Comparison of ENCODE assay signal across 14 mouse cellular contexts in the genomic region with DNA sequence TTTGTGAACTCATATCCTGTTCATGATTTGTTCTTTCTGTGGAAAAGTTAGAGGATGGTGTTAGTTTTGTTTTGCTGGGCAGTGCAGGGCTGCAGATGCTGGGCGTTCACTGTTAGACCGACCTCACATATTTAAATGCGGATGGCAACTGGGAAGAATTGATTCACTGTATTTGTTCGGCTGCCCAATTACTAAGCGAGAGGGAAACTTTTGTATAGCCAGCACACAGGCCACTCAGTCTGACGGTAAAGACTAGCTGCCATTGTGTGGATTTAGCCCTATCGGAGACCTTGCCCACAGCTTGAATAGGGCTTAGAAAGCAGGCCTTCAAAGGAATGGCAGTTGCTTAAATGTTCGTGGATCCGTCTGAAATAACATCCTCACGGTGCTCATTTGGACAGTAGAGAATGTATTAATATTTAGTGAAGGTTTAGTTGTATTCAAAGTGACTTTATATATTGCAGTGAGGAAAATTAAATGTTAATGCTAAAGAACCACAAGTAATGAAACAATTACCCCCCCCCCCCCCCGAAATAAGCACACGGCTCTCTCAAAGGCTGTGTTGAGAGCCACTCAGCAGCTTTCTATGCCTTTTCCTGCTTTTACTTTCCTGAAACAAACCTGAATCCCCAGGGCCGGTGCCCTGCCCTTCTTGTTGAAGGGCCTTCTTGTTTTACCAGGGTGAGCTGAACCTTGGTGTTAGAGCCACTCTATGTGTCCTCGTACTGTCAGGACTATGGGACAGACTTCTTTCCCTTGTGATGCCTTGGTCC. TPM values are rescaled to one million over a fixed set of nuclear protein-coding genes. Genes with fewer than 3 reads are reported as not detected.
DNase-seq lines count a peak whose midpoint lies in the region; ATAC-seq and TF ChIP-seq lines count a peak whose summit lies in the region.
"Had no signal": no experiment of that assay in that cellular context is flagged by ENCODE, and none has a peak within 500 bp of the region (broad histone marks: within the 10 kb centered on the region; RNA-seq: fewer than 3 reads in every experiment).

No protein-coding gene starts in this region.

- no peaks in the 10 kb centered on the region for H3K27me3 ChIP-seq in hindbrain, embryonic 16.5 days (replicated peaks; ENCODE audit: control insufficient read depth, insufficient read depth, low read length)

- H3K36me3 ChIP-seq in hindbrain, embryonic 16.5 days (ENCODE audit: control insufficient read depth, insufficient read depth, low read length), result no peaks in the 10 kb centered on the region

- no peak overlapping the region; the same call in 1 of the 2 replicates for H3K4me3 ChIP-seq in layer of hippocampus, adult 2 months
- no peak overlapping the region for H3K4me3 ChIP-seq in hindbrain, embryonic 16.5 days (ENCODE audit: low read length)
- H3K4me3 ChIP-seq in left cerebral cortex, adult 2 months, result no peak overlapping the region
- H3K4me3 ChIP-seq: myocyte had no signal

- TF ChIP-seq CTCF in layer of hippocampus, adult 2 months (conservative IDR thresholded peaks at IDR 0.05), result no peak
- no peak for TF ChIP-seq CTCF in left cerebral cortex, adult 2 months (IDR thresholded peaks at IDR 0.05)

- no peaks in the 10 kb centered on the region for H3K9me3 ChIP-seq in hindbrain, embryonic 16.5 days (ENCODE audit: control insufficient read depth, low read length)

- WGBS in hindbrain, embryonic 16.5 days, result 18% methylated on average over 14 of the region's 14 CpGs

- ATAC-seq in hindbrain, embryonic 16.5 days, result peak; percentile 80
- ATAC-seq: activated CD4-positive, CD25-positive, alpha-beta regulatory T cell, adult 4 months had no signal

- H3K4me1 ChIP-seq in hindbrain, embryonic 16.5 days (ENCODE audit: control insufficient read depth, insufficient read depth, low read depth, low read length), result peaks cover 6% of the 10 kb centered on the region

- no peak overlapping the region for H3K9ac ChIP-seq in hindbrain, embryonic 16.5 days (ENCODE audit: low read depth, low read length)
- H3K9ac ChIP-seq: lung, embryonic 14.5 days had no signal

- no peak for DNase-seq in layer of hippocampus, adult 2 months (ENCODE audit: low spot score in 2 of 2)
- no peak for DNase-seq in layer of hippocampus, adult 9-10 months (ENCODE audit: low spot score)
- DNase-seq in fibroblast of lung, adult 2 months (ENCODE audit: low read depth), result peak; percentile 35
- peak; percentile 51 for DNase-seq in retina, embryonic 14.5 days (ENCODE audit: low spot score)
- no peak for DNase-seq in cerebellum, adult 8-10 months
- DNase-seq in left cerebral cortex, adult 8-10 months (ENCODE audit: low spot score in 2 of 2), result no peak
- DNase-seq in left cerebral cortex, adult 2 months (ENCODE audit: extremely low spot score in 1 of 2, low spot score in 2 of 2), result no peak
- DNase-seq: left cerebral cortex, postnatal 4 days; lung, embryonic 14.5 days; right cerebral cortex, postnatal 4 days had no signal

- peak overlapping the region; percentile 53 for H3K27ac ChIP-seq in layer of hippocampus, adult 2 months
- peak overlapping the region; percentile 54 for H3K27ac ChIP-seq in hindbrain, embryonic 16.5 days (ENCODE audit: low read depth, low read length)
- no peak overlapping the region for H3K27ac ChIP-seq in left cerebral cortex, adult 2 months
- H3K27ac ChIP-seq: kidney, postnatal 0 days had no signal

- intact Hi-C loops in left cerebral cortex, adult 2 months (cut with DNase I), result no loop called here

- H3K4me2 ChIP-seq in hindbrain, embryonic 16.5 days (ENCODE audit: low read length), result 0 out of 2 replicates have a peak overlapping the region, but pooled peaks have one; percentile 3
- H3K4me2 ChIP-seq: lung, embryonic 14.5 days had no signal

RNA-seq across cellular contexts. Expression of a gene that starts 9.5 kb away (rescaled TPM):
- 10 to 100 TPM; 23.2 to 31.1 TPM for total RNA-seq in layer of hippocampus, adult 2 months (2021)
- 17.1 and 18.2 TPM in 2 replicates for polyA plus RNA-seq in hindbrain, embryonic 16.5 days (2015; fragmentation: Nextera tagmentation; extraction: Ambion mirVana)
- total RNA-seq in left cerebral cortex, adult 8-10 months (2022), result 10 to 100 TPM; 28.4 to 33.8 (median 31.9) TPM
- total RNA-seq in left cerebral cortex, adult 2 months (2021), result 10 to 100 TPM; 15.4 to 23.7 TPM

Comparison
In these comparisons a context has a peak if more than half of its experiments do, and no peak if none do; other contexts are left out.
1. DNase-seq: peak in fibroblast of lung, adult 2 months (single experiment) and retina, embryonic 14.5 days (single experiment); none in layer of hippocampus, adult 2 months (0 of 2), layer of hippocampus, adult 9-10 months (single experiment), cerebellum, adult 8-10 months (single experiment), left cerebral cortex, adult 8-10 months (0 of 2) and left cerebral cortex, adult 2 months (0 of 2).